Mouse (Mus musculus) CD4-positive, CD25-positive, alpha-beta regulatory T cell, adult 2 months (primary cell): Measurements from ENCODE around the gene Mettl26.

Source experiments
- DNase-seq: peaks from one replicate; pipeline ENCODE4 v3.0.0-alpha.2; 2012; ENCODE audit warnings: low read depth, low spot score

Mettl26 gene

DNA sequence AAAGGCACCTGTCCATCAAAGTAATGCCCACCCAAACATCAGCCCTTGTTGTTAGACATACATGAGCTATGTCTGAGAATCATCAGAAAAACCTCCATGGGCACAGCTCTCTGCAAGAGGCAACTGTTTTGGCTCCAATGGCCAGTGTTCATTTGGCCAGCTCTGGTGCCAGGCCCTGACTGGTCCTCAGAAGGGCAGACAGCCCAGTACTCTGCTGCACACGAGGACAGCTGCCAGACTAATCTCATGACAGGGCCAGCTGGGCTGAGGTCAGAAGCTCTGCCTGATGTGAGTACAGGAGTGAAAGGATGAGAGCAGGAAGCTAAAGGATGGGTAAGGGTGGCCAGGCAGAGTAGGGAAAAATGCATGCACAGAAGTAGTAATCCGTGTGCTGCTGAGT, 50.5 kb downstream of the Mettl26 start:
- no peak for DNase-seq
